Mouse (Mus musculus) liver, postnatal 0 days (tissue): ENCODE data around the gene Tesk2. TPM values are rescaled to one million over a fixed set of nuclear protein-coding genes. Genes with fewer than 3 reads are reported as not detected.

Source experiments
- ATAC-seq: fragments of 200-750 bp; cut with Nextera tagmentation; 2 replicates; pipeline ENCODE4 v1.8.0; 2017; ENCODE audit warnings: mild to moderate bottlenecking, moderate library complexity
- DNase-seq: peaks from one replicate; pipeline ENCODE4 v3.0.0-alpha.2; 2016
- H3K27ac ChIP-seq: fragments of 300-500 bp; sonication (generic); 2 replicates; pipeline ENCODE4 v1.5.1; 2014; ENCODE audit warnings: antibody characterized with exemption, moderate library complexity, mild to moderate bottlenecking, low read depth
- H3K27me3 ChIP-seq: fragments of 300-500 bp; sonication (generic); 2 replicates; pipeline ENCODE4 v1.6.1; 2014; ENCODE audit warnings: low read length, control low read depth, mixed read lengths; ENCODE audit not compliant: insufficient read depth
- H3K36me3 ChIP-seq: fragments of 300-500 bp; sonication (generic); replicated peaks from 2 replicates; pipeline ENCODE4 v1.6.1; 2014; ENCODE audit warnings: mild to moderate bottlenecking, control low read depth, low read length, moderate library complexity, mixed read lengths; ENCODE audit not compliant: insufficient read depth
- H3K4me1 ChIP-seq: fragments of 300-500 bp; sonication (generic); 2 replicates; pipeline ENCODE4 v1.6.1; 2014; ENCODE audit warnings: antibody characterized with exemption, mild to moderate bottlenecking, control low read depth; ENCODE audit not compliant: insufficient read depth
- H3K4me2 ChIP-seq: fragments of 300-500 bp; sonication (generic); 2 replicates; pipeline ENCODE4 v1.6.1; 2014; ENCODE audit warnings: low read depth, mild to moderate bottlenecking, low read length, moderate library complexity, mixed read lengths
- H3K4me3 ChIP-seq: fragments of 300-500 bp; sonication (generic); 2 replicates; pipeline ENCODE4 v1.5.1; 2014; ENCODE audit warnings: low read depth, low read length
- H3K9ac ChIP-seq: fragments of 300-500 bp; sonication (generic); replicated peaks from 2 replicates; pipeline ENCODE4 v1.6.1; 2014; ENCODE audit warnings: mild to moderate bottlenecking, moderate library complexity
- H3K9me3 ChIP-seq: fragments of 300-500 bp; sonication (generic); 2 replicates; pipeline ENCODE4 v1.6.1; 2016; ENCODE audit warnings: mild to moderate bottlenecking, control low read depth, low read length, mixed read lengths
- CTCF ChIP-seq: sonication (generic); IDR thresholded peaks from 2 replicates; pipeline ENCODE4 v1.5.1; 2016; ENCODE audit warnings: antibody characterized with exemption, low read depth
- EP300 ChIP-seq: IDR thresholded peaks from 2 replicates; pipeline ENCODE4 v1.6.1; 2016; ENCODE audit warnings: antibody characterized with exemption, low read depth, mild to moderate bottlenecking
- WGBS: fragments of 180-500 bp; shearing (Covaris S2); extraction: QIAGEN DNeasy Blood & Tissue Kit; methylation state at CpG from one replicate; pipeline ENCODE4 v1.1.7; 2014; ENCODE audit not compliant: insufficient replicate concordance; 5-methylcytosine and 5-hydroxymethylcytosine counted together
- polyA plus RNA-seq: library from polyadenylated mRNA; unstranded; fragments of >200 nt; fragmentation: Nextera tagmentation; extraction: Ambion mirVana; gene quantifications from 2 replicates; pipeline ENCODE4 v1.2.1, GENCODE M21; 2015

The Tesk2 gene
- polyA plus RNA-seq, 1 experiment from 2014 or later, result 5.8 TPM

- Histone ChIP-seq H3K4me1 (peaks cover 18% of the 10 kb centered on the region), H3K27ac (no peak overlapping the region), H3K4me2 (no peak overlapping the region), H3K27me3 (no peaks in the 10 kb centered on the region), H3K9ac (no peak overlapping the region), H3K9me3 (no peaks in the 10 kb centered on the region), H3K36me3 (no peaks in the 10 kb centered on the region), H3K4me3 (no peak overlapping the region)
- TF ChIP-seq EP300 (no peak), CTCF (no peak)
- no peak for ATAC-seq
- DNase-seq, result no peak
- WGBS, result 75% methylated on average over 5 of the region's 5 CpGs
These were observed 4.7 kb downstream of the Tesk2 start for GRCm38 (mm10) chr4:116725444-116725843.

- ATAC-seq (peak; percentile 57; the same call in 1 of the 2 replicates), DNase-seq (no peak)
- Histone ChIP-seq H3K27me3 (no peaks in the 10 kb centered on the region), H3K36me3 (no peaks in the 10 kb centered on the region), H3K4me1 (peaks cover 10% of the 10 kb centered on the region), H3K9ac (no peak overlapping the region), H3K27ac (peak overlapping the region; percentile 51; the same call in 1 of the 2 replicates), H3K4me2 (peak overlapping the region; percentile 40; the same call in 1 of the 2 replicates), H3K4me3 (no peak overlapping the region), H3K9me3 (no peaks in the 10 kb centered on the region)
- TF ChIP-seq CTCF, result no peak
- no peak for TF ChIP-seq EP300
- 60% methylated on average over 3 of the region's 3 CpGs for WGBS
These were observed 6.7 kb downstream of the Tesk2 start for GRCm38 (mm10) chr4:116727401-116727800.

- no peak overlapping the region for H3K4me2 ChIP-seq
- ATAC-seq (no peak), DNase-seq (no peak)
- H3K36me3 ChIP-seq, result no peaks in the 10 kb centered on the region
- H3K27me3 ChIP-seq, result no peaks in the 10 kb centered on the region
- peaks cover 2% of the 10 kb centered on the region for H3K4me1 ChIP-seq
- H3K27ac ChIP-seq, result no peak overlapping the region
- no peak overlapping the region for H3K9ac ChIP-seq
- TF ChIP-seq CTCF, result no peak
- TF ChIP-seq EP300, result no peak
- WGBS, result 79% methylated on average over 3 of the region's 3 CpGs
- no peaks in the 10 kb centered on the region for H3K9me3 ChIP-seq
- H3K4me3 ChIP-seq, result no peak overlapping the region
These were observed 8.8 kb downstream of the Tesk2 start for GRCm38 (mm10) chr4:116729532-116729931.

GRCm38 (mm10) chr4:116731077-116731476 is 10.3 kb downstream of the Tesk2 start:
- Histone ChIP-seq H3K9me3 (no peaks in the 10 kb centered on the region), H3K27me3 (no peaks in the 10 kb centered on the region), H3K36me3 (no peaks in the 10 kb centered on the region), H3K4me1 (peaks cover 2% of the 10 kb centered on the region), H3K4me3 (no peak overlapping the region), H3K4me2 (no peak overlapping the region), H3K27ac (no peak overlapping the region), H3K9ac (no peak overlapping the region)
- TF ChIP-seq EP300 (no peak), CTCF (no peak)
- ATAC-seq (no peak), DNase-seq (no peak)
- 61% methylated on average over 9 of the region's 9 CpGs for WGBS

- Histone ChIP-seq H3K4me3 (no peak overlapping the region), H3K27ac (no peak overlapping the region), H3K9ac (no peak overlapping the region), H3K27me3 (no peaks in the 10 kb centered on the region), H3K9me3 (no peaks in the 10 kb centered on the region), H3K4me1 (no peaks in the 10 kb centered on the region; the same call in 1 of the 2 replicates), H3K4me2 (no peak overlapping the region), H3K36me3 (no peaks in the 10 kb centered on the region)
- ATAC-seq (no peak), DNase-seq (no peak)
- TF ChIP-seq EP300, result no peak
- 62% methylated on average over 5 of the region's 5 CpGs for WGBS
These were observed 11.6 kb downstream of the Tesk2 start for GRCm38 (mm10) chr4:116732355-116732754.

- DNase-seq (no peak), ATAC-seq (no peak)
- Histone ChIP-seq H3K4me1 (no peaks in the 10 kb centered on the region; the same call in 1 of the 2 replicates), H3K4me3 (no peak overlapping the region), H3K36me3 (no peaks in the 10 kb centered on the region), H3K27ac (no peak overlapping the region), H3K4me2 (no peak overlapping the region), H3K9me3 (no peaks in the 10 kb centered on the region), H3K9ac (no peak overlapping the region), H3K27me3 (no peaks in the 10 kb centered on the region)
- 73% methylated on average over 2 of the region's 2 CpGs for WGBS
- TF ChIP-seq CTCF, result no peak
- no peak for TF ChIP-seq EP300
These were observed 14.2 kb downstream of the Tesk2 start for GRCm38 (mm10) chr4:116734996-116735395.
